20 mouse cellular contexts compared by ENCODE assay signal in genomic region chr3:85594452-85594851, GRCm38 (mm10). TPM values are rescaled to one million over a fixed set of nuclear protein-coding genes. Genes with fewer than 3 reads are reported as not detected.
DNase-seq lines count a peak whose midpoint lies in the region; ATAC-seq lines count a peak whose summit lies in the region.
"Had no signal": no experiment of that assay in that cellular context is flagged by ENCODE, and none has a peak within 500 bp of the region (broad histone marks: within the 10 kb centered on the region; RNA-seq: fewer than 3 reads in every experiment).

No protein-coding gene starts in this region.

- no peak for ATAC-seq in liver, embryonic 12.5 days
- ATAC-seq: forebrain, embryonic 13.5 days; forebrain, embryonic 16.5 days; intestine, postnatal 0 days; Patski had no signal

- no peaks in the 10 kb centered on the region; the same call in 1 of the 2 replicates for H3K36me3 ChIP-seq in liver, embryonic 12.5 days
- H3K36me3 ChIP-seq: embryonic facial prominence, embryonic 12.5 days; embryonic facial prominence, embryonic 15.5 days; hindbrain, embryonic 12.5 days; hindbrain, embryonic 15.5 days had no signal

- 72% methylated on average over 3 of the region's 3 CpGs for WGBS in liver, embryonic 12.5 days (ENCODE audit: insufficient replicate concordance)

- H3K4me1 ChIP-seq in liver, embryonic 12.5 days = peaks cover 40% of the 10 kb centered on the region
- H3K4me1 ChIP-seq: embryonic facial prominence, embryonic 12.5 days; embryonic facial prominence, embryonic 15.5 days; forebrain, embryonic 13.5 days; hindbrain, embryonic 12.5 days; hindbrain, embryonic 15.5 days had no signal

- no peaks in the 10 kb centered on the region for H3K9me3 ChIP-seq in liver, embryonic 12.5 days (replicated peaks)
- H3K9me3 ChIP-seq: embryonic facial prominence, embryonic 12.5 days; embryonic facial prominence, embryonic 15.5 days; forebrain, embryonic 13.5 days; hindbrain, embryonic 12.5 days; hindbrain, embryonic 15.5 days had no signal

- no peak overlapping the region for H3K9ac ChIP-seq in liver, embryonic 12.5 days
- H3K9ac ChIP-seq: embryonic facial prominence, embryonic 12.5 days; embryonic facial prominence, embryonic 15.5 days; forebrain, embryonic 13.5 days; hindbrain, embryonic 12.5 days; hindbrain, embryonic 15.5 days had no signal

- H3K4me3 ChIP-seq in liver, embryonic 12.5 days = no peak overlapping the region
- H3K4me3 ChIP-seq: embryonic facial prominence, embryonic 12.5 days; embryonic facial prominence, embryonic 15.5 days; forebrain, embryonic 13.5 days; hindbrain, embryonic 12.5 days; hindbrain, embryonic 15.5 days had no signal

- H3K4me2 ChIP-seq in liver, embryonic 12.5 days = no peak overlapping the region
- H3K4me2 ChIP-seq: embryonic facial prominence, embryonic 12.5 days; embryonic facial prominence, embryonic 15.5 days; forebrain, embryonic 13.5 days; heart, embryonic 11.5 days; hindbrain, embryonic 12.5 days; hindbrain, embryonic 15.5 days had no signal

- no peak overlapping the region for H3K27ac ChIP-seq in liver, embryonic 12.5 days
- H3K27ac ChIP-seq: embryonic facial prominence, embryonic 12.5 days; embryonic facial prominence, embryonic 15.5 days; forebrain, embryonic 13.5 days; hindbrain, embryonic 12.5 days; hindbrain, embryonic 15.5 days had no signal

- peak; percentile 12 for DNase-seq in adrenal gland, postnatal 10 days
- DNase-seq in adrenal gland, adult 8-10 months = no peak
- DNase-seq in cerebellum, postnatal 14 days = peak; percentile 42 to 60
- DNase-seq in cerebellum, adult 9-11 months = no peak
- DNase-seq in Muller cell, postnatal 12 days (ENCODE audit: inconsistent ontology term) = peak; percentile 9
- DNase-seq: adrenal gland, postnatal 25 days; gastrocnemius, postnatal 10 days; gastrocnemius, postnatal 36 days; heart, adult 11 months; kidney, adult 2 months had no signal

- no peaks in the 10 kb centered on the region for H3K27me3 ChIP-seq in liver, embryonic 12.5 days (replicated peaks)
- H3K27me3 ChIP-seq: embryonic facial prominence, embryonic 12.5 days; embryonic facial prominence, embryonic 15.5 days; forebrain, embryonic 13.5 days; hindbrain, embryonic 12.5 days; hindbrain, embryonic 15.5 days; Patski had no signal

RNA-seq across cellular contexts. Expression of gene Gatb, which starts 20.5 kb away (rescaled TPM):
- total RNA-seq in adrenal gland, postnatal 10 days (2021) = 10 to 100 TPM; 38.4 to 43.7 TPM
- total RNA-seq in adrenal gland, adult 8-10 months (2022) = 10 to 100 TPM; 37.4 to 63.7 (median 49.0) TPM
- polyA plus RNA-seq in liver, embryonic 12.5 days (2016; fragmentation: Nextera tagmentation; extraction: Ambion mirVana) = 22.9 and 24.5 TPM in 2 replicates

Comparison
In these comparisons a context has a peak if more than half of its experiments do, and no peak if none do; other contexts are left out.
1. DNase-seq: peak in adrenal gland, postnatal 10 days (single experiment), cerebellum, postnatal 14 days (2 of 2) and Muller cell, postnatal 12 days (single experiment); none in adrenal gland, adult 8-10 months (single experiment) and cerebellum, adult 9-11 months (single experiment).